Mouse (Mus musculus): ENCODE measurements around the gene Chchd6. TPM values are rescaled to one million over a fixed set of nuclear protein-coding genes. Genes with fewer than 3 reads are reported as not detected.

The Chchd6 gene
- total and polyA plus RNA-seq, 3 experiments, result 9.3 to 25.1 (median 11.4) TPM

DNA sequence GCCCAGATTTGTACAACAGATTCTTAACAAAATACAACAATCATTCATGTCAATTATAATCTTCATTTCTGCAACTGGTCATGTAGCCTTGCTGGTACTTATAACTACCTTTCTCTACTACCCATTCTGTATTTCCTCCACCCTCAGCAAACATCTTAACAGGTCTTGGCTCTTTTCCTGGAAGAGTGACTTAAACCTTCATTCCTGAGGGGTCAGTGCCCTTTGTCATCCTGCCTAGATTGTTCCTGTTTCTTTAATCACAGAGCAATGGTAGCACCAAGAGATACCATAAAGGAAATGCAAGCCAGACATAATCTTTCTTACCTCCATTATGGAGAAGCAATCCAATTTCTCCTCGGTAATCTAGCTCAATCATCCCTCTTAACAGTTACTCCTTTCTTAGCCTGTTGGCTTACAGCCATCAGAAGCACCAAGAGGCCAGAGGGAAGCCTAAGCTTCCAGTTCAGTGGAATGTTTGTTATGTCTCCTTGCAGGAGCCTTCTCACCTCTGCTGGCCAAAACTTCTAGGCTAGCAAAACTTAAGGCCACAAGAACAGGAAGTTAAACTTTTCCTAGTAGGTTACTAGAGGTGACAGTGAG lies 59.7 kb downstream of the Chchd6 start:
- Histone ChIP-seq H3K79me2 (replicated peaks; ENCODE audit: control insufficient read depth, insufficient read depth, low read length) (no peaks in the 10 kb centered on the region), H3K36me3 (ENCODE audit: control insufficient read depth, insufficient read depth, low read length) (no peaks in the 10 kb centered on the region), H3K4me1 (ENCODE audit: control insufficient read depth, insufficient read depth, low read length) (no peaks in the 10 kb centered on the region), H3K4me3 (no peak overlapping the region), H3K27ac (no peak overlapping the region), H3K27me3 (ENCODE audit: control insufficient read depth, insufficient read depth, low read length) (no peaks in the 10 kb centered on the region), H3K9ac (ENCODE audit: low read depth, low read length) (no peak overlapping the region)
- DNase-seq, result no peak
- intact Hi-C loops (cut with DNase I), result no loop called here
- TF ChIP-seq CTCF (IDR thresholded peaks at IDR 0.05) (no peak), EP300 (IDR thresholded peaks at IDR 0.05; ENCODE audit: insufficient read depth, low read depth, low read length) (no peak), POLR2A (IDR thresholded peaks at IDR 0.05; ENCODE audit: insufficient read depth, low read depth, low read length) (no peak)
- WGBS, result 14% methylated on average over 1 of the region's 1 CpGs

GRCm38 (mm10) chr6:89524766-89525165 lies 70.7 kb downstream of the Chchd6 start:
- DNase-seq, result no peak
- no peak overlapping the region for H3K9ac ChIP-seq (ENCODE audit: low read depth, low read length)
- TF ChIP-seq EP300 (IDR thresholded peaks at IDR 0.05; ENCODE audit: insufficient read depth, low read depth, low read length) (no peak), CTCF (IDR thresholded peaks at IDR 0.05) (no peak), POLR2A (IDR thresholded peaks at IDR 0.05; ENCODE audit: insufficient read depth, low read depth, low read length) (no peak)
- no peaks in the 10 kb centered on the region for H3K27me3 ChIP-seq (ENCODE audit: control insufficient read depth, insufficient read depth, low read length)
- no peaks in the 10 kb centered on the region for H3K4me1 ChIP-seq (ENCODE audit: control insufficient read depth, insufficient read depth, low read length)
- no peaks in the 10 kb centered on the region for H3K36me3 ChIP-seq (ENCODE audit: control insufficient read depth, insufficient read depth, low read length)
- H3K4me3 ChIP-seq, result no peak overlapping the region
- no peaks in the 10 kb centered on the region for H3K79me2 ChIP-seq (replicated peaks; ENCODE audit: control insufficient read depth, insufficient read depth, low read length)
- 89% methylated on average over 2 of the region's 2 CpGs for WGBS
- H3K27ac ChIP-seq, result no peak overlapping the region
- intact Hi-C loops (cut with DNase I), result no loop called here

- no peak for DNase-seq
- intact Hi-C loops (cut with DNase I), result no loop called here
- no peak overlapping the region for H3K9ac ChIP-seq (ENCODE audit: low read depth, low read length)
- no peaks in the 10 kb centered on the region for H3K79me2 ChIP-seq (replicated peaks; ENCODE audit: control insufficient read depth, insufficient read depth, low read length)
- no peak overlapping the region for H3K27ac ChIP-seq
- H3K4me1 ChIP-seq (ENCODE audit: control insufficient read depth, insufficient read depth, low read length), result no peaks in the 10 kb centered on the region
- no peak for TF ChIP-seq POLR2A (IDR thresholded peaks at IDR 0.05; ENCODE audit: insufficient read depth, low read depth, low read length)
- no peak for TF ChIP-seq CTCF (IDR thresholded peaks at IDR 0.05)
- TF ChIP-seq EP300 (IDR thresholded peaks at IDR 0.05; ENCODE audit: insufficient read depth, low read depth, low read length), result no peak
- no peaks in the 10 kb centered on the region for H3K36me3 ChIP-seq (ENCODE audit: control insufficient read depth, insufficient read depth, low read length)
- H3K4me3 ChIP-seq, result no peak overlapping the region
- H3K27me3 ChIP-seq (ENCODE audit: control insufficient read depth, insufficient read depth, low read length), result no peaks in the 10 kb centered on the region
Observed at GRCm38 (mm10) chr6:89510154-89510553, 85.3 kb downstream of the Chchd6 start.

GRCm38 (mm10) chr6:89508725-89509124 lies 86.7 kb downstream of the Chchd6 start:
- 61% methylated on average over 2 of the region's 2 CpGs for WGBS
- Histone ChIP-seq H3K27ac (no peak overlapping the region), H3K27me3 (ENCODE audit: control insufficient read depth, insufficient read depth, low read length) (no peaks in the 10 kb centered on the region), H3K36me3 (ENCODE audit: control insufficient read depth, insufficient read depth, low read length) (no peaks in the 10 kb centered on the region), H3K4me1 (ENCODE audit: control insufficient read depth, insufficient read depth, low read length) (no peaks in the 10 kb centered on the region), H3K4me3 (no peak overlapping the region), H3K9ac (ENCODE audit: low read depth, low read length) (no peak overlapping the region), H3K79me2 (replicated peaks; ENCODE audit: control insufficient read depth, insufficient read depth, low read length) (no peaks in the 10 kb centered on the region)
- no peak for DNase-seq
- TF ChIP-seq POLR2A (IDR thresholded peaks at IDR 0.05; ENCODE audit: insufficient read depth, low read depth, low read length) (no peak), EP300 (IDR thresholded peaks at IDR 0.05; ENCODE audit: insufficient read depth, low read depth, low read length) (no peak), CTCF (IDR thresholded peaks at IDR 0.05) (no peak)
- intact Hi-C loops (cut with DNase I), result no loop called here

DNA sequence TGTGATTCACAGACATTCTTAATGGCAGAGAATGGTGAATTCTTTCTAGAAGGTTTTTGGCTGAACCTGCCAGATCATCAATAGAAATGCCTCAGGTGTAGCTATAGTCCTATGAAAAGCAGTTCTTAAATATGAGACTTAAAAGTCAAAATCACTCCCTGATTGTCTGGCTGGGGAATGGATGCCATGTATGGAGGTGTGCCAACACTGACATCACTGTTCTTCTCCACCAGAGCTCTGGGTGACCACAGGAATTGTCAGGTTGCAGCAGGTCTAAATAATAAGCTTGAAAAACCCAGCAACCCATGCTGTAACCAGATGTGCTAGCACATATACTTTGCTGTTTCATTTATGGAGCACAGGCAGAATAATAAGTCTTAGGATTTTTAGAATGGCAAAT lies 87.2 kb downstream of the Chchd6 start:
- intact Hi-C loops (cut with DNase I), result no loop called here
- no peak overlapping the region for H3K27ac ChIP-seq
- TF ChIP-seq EP300 (IDR thresholded peaks at IDR 0.05; ENCODE audit: insufficient read depth, low read depth, low read length), result no peak
- TF ChIP-seq POLR2A (IDR thresholded peaks at IDR 0.05; ENCODE audit: insufficient read depth, low read depth, low read length), result no peak
- no peak overlapping the region for H3K4me3 ChIP-seq
- H3K4me1 ChIP-seq (ENCODE audit: control insufficient read depth, insufficient read depth, low read length), result no peaks in the 10 kb centered on the region
- H3K79me2 ChIP-seq (replicated peaks; ENCODE audit: control insufficient read depth, insufficient read depth, low read length), result no peaks in the 10 kb centered on the region
- no peak for DNase-seq
- no peak overlapping the region for H3K9ac ChIP-seq (ENCODE audit: low read depth, low read length)
- H3K27me3 ChIP-seq (ENCODE audit: control insufficient read depth, insufficient read depth, low read length), result no peaks in the 10 kb centered on the region
- no peaks in the 10 kb centered on the region for H3K36me3 ChIP-seq (ENCODE audit: control insufficient read depth, insufficient read depth, low read length)

DNA sequence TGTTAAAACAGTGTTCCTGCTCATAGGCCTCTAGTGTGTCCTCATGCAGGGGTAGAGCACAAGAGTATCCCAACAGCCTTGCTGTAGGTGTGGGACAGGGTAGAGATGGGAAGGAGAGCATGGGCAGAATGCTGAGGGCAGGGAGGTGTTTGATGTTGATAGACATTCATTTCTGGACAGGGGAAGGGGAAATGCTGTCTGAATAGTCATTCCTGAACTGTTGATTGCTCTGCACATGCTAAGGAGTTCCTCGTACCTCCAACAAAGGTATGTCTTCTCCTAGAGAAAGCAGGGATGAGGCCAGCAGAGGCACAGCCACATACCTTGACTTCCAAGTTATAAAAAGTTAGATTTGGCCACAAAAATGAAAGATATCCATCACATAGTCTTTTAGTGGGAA lies 95.5 kb downstream of the Chchd6 start:
- no peaks in the 10 kb centered on the region for H3K27me3 ChIP-seq (ENCODE audit: control insufficient read depth, insufficient read depth, low read length)
- H3K4me3 ChIP-seq, result no peak overlapping the region
- intact Hi-C loops (cut with DNase I), result no loop called here
- no peak overlapping the region for H3K27ac ChIP-seq
- H3K36me3 ChIP-seq (ENCODE audit: control insufficient read depth, insufficient read depth, low read length), result no peaks in the 10 kb centered on the region
- TF ChIP-seq POLR2A (IDR thresholded peaks at IDR 0.05; ENCODE audit: insufficient read depth, low read depth, low read length) (no peak), CTCF (IDR thresholded peaks at IDR 0.05) (no peak), EP300 (IDR thresholded peaks at IDR 0.05; ENCODE audit: insufficient read depth, low read depth, low read length) (no peak)
- H3K9ac ChIP-seq (ENCODE audit: low read depth, low read length), result no peak overlapping the region
- DNase-seq, result no peak
- 100% methylated on average over 1 of the region's 1 CpGs for WGBS
- no peaks in the 10 kb centered on the region for H3K79me2 ChIP-seq (replicated peaks; ENCODE audit: control insufficient read depth, insufficient read depth, low read length)
- no peaks in the 10 kb centered on the region for H3K4me1 ChIP-seq (ENCODE audit: control insufficient read depth, insufficient read depth, low read length)

Measured in heart, adult 2 months (tissue).